Mouse (Mus musculus): ENCODE measurements around the gene Ear6.

Ear6 gene

GRCm38 (mm10) chr14:51886051-51886450, 32.6 kb downstream of the Ear6 start:
- CTCF ChIA-PET, result interaction anchor here in 2 of 4 experiments (0.7 kb wide), 2 partner anchors 128 to 309 kb away, joined by 3 to 4 read pairs; no protein-coding TSS in a partner anchor
- POLR2A ChIA-PET, result interaction anchor here in 2 of 4 experiments (0.6 to 3.5 kb wide), 10 partner anchors 9 to 371 kb away, joined by 3 to 22 read pairs (median 4); partner anchors contain the start of genes Chd8 (in 1 of the 2), Hnrnpc (in 1 of the 2) and Ndrg2 (in 1 of the 2)

GRCm38 (mm10) chr14:51889833-51890232, 36.3 kb downstream of the Ear6 start:
- POLR2A ChIA-PET, result interaction anchor here in 2 of 4 experiments (1.0 to 2.3 kb wide), 6 partner anchors 9 to 120 kb away, joined by 3 to 10 read pairs (median 4); no protein-coding TSS in a partner anchor
- CTCF ChIA-PET, result interaction anchor here in 2 of 4 experiments (0.5 to 0.8 kb wide), 2 partner anchors 10 to 11 kb away, joined by 3 to 5 read pairs; no protein-coding TSS in a partner anchor

GRCm38 (mm10) chr14:51892191-51892939, 38.9 kb downstream of the Ear6 start, which contains the start of gene Slc39a2:
Gene Slc39a2 (plus strand): TSS chr14:51892889.
- CTCF ChIA-PET, result interaction anchor here in 3 of 4 experiments (0.6 to 2.8 kb wide), 6 partner anchors 8 to 127 kb away, joined by 3 to 33 read pairs (median 5); no protein-coding TSS in a partner anchor
- POLR2A ChIA-PET, result interaction anchor here in 3 of 4 experiments (0.5 to 2.8 kb wide), 15 partner anchors 8 to 450 kb away, joined by 3 to 8 read pairs (median 4); partner anchors contain the start of genes Mettl17 (in 1 of the 3) and Zfp219 (in 1 of the 3)

GRCm38 (mm10) chr14:51893094-51893794, 39.7 kb downstream of the Ear6 start:
- ChIA-PET POLR2A (interaction anchor here (0.5 to 2.8 kb wide), 22 partner anchors 9 to 430 kb away, joined by 3 to 12 read pairs (median 4); partner anchors contain the start of genes Mettl17 (in 3 of the 4), Hnrnpc (in 1 of the 4) and Zfp219 (in 1 of the 4)), CTCF (interaction anchor here (0.5 to 2.8 kb wide), 9 partner anchors 9 to 985 kb away, joined by 3 to 33 read pairs (median 3); no protein-coding TSS in a partner anchor)

GRCm38 (mm10) chr14:51893809-51894208, 40.3 kb downstream of the Ear6 start:
- POLR2A ChIA-PET, result interaction anchor here in 3 of 4 experiments (0.6 to 2.5 kb wide), 18 partner anchors 10 to 423 kb away, joined by 3 to 12 read pairs (median 4); partner anchors contain the start of genes Mettl17 (in 2 of the 3), Hnrnpc (in 1 of the 3), Ndrg2 (in 1 of the 3) and Zfp219 (in 1 of the 3)
- CTCF ChIA-PET, result interaction anchor here in 2 of 4 experiments (0.5 to 2.8 kb wide), 7 partner anchors 10 to 986 kb away, joined by 3 to 12 read pairs (median 3); no protein-coding TSS in a partner anchor

- ChIA-PET CTCF (interaction anchor here in 1 of 4 experiments (0.9 to 2.8 kb wide), 3 partner anchors 8 to 17 kb away, joined by 3 to 12 read pairs (median 5); no protein-coding TSS in a partner anchor), POLR2A (interaction anchor here in 3 of 4 experiments (0.7 to 2.5 kb wide), 12 partner anchors 9 to 209 kb away, joined by 3 to 12 read pairs (median 3); partner anchors contain the start of genes Mettl17 (in 2 of the 3), Zfp219 (in 2 of the 3), Hnrnpc (in 1 of the 3) and Ndrg2 (in 1 of the 3))
Measured at GRCm38 (mm10) chr14:51895071-51895470, 41.6 kb downstream of the Ear6 start.

GRCm38 (mm10) chr14:51896019-51896418, 42.5 kb downstream of the Ear6 start:
- ChIA-PET POLR2A (interaction anchor here in 3 of 4 experiments (0.7 to 1.3 kb wide), 4 partner anchors 11 to 214 kb away, joined by 3 to 6 read pairs (median 3); partner anchors contain the start of gene Mettl17 (in 2 of the 3)), CTCF (interaction anchor here in 2 of 4 experiments (0.6 to 0.8 kb wide), 3 partner anchors 9 to 443 kb away, joined by 3 to 10 read pairs (median 4); no protein-coding TSS in a partner anchor)

- ChIA-PET CTCF (interaction anchor here in 2 of 4 experiments (0.6 to 1.1 kb wide), 5 partner anchors 9 to 442 kb away, joined by 3 to 10 read pairs (median 4); partner anchors contain the start of genes Rab2b (in 1 of the 2) and Tox4 (in 1 of the 2)), POLR2A (interaction anchor here in 3 of 4 experiments (0.7 to 7.9 kb wide), 6 partner anchors 10 to 213 kb away, joined by 3 to 65 read pairs (median 5); partner anchors contain the start of genes Mettl17 (in 2 of the 3) and Ndrg2 (in 1 of the 3))
Measured at GRCm38 (mm10) chr14:51896539-51897170, 43.2 kb downstream of the Ear6 start.

- CTCF ChIA-PET, result interaction anchor here in 1 of 4 experiments (0.7 to 1.0 kb wide), 2 partner anchors 9 to 109 kb away, joined by 3 to 4 read pairs; no protein-coding TSS in a partner anchor
Measured at GRCm38 (mm10) chr14:51899351-51899750, 45.9 kb downstream of the Ear6 start.

GRCm38 (mm10) chr14:51902806-51903710, 49.6 kb downstream of the Ear6 start:
- ChIA-PET CTCF (interaction anchor here (0.5 to 4.5 kb wide), 36 partner anchors 8 to 1553 kb away, joined by 3 to 27 read pairs (median 4); partner anchors contain the start of genes Ndrg2 (in 3 of the 4) and Mettl17 (in 1 of the 4)), POLR2A (interaction anchor here (0.5 to 7.9 kb wide), 51 partner anchors 9 to 439 kb away, joined by 3 to 65 read pairs (median 4); partner anchors contain the start of genes Zfp219 (in 3 of the 4), Hnrnpc (in 2 of the 4), Ndrg2 (in 2 of the 4) and Mettl17 (in 1 of the 4))

More at GRCm38 (mm10) chr14:51899351-51899750, 45.9 kb downstream of the Ear6 start:
- POLR2A ChIA-PET, result interaction anchor here in 3 of 4 experiments (0.7 to 7.9 kb wide), 12 partner anchors 8 to 148 kb away, joined by 3 to 65 read pairs (median 4); partner anchors contain the start of genes Zfp219 (in 2 of the 3), Mettl17 (in 1 of the 3) and Ndrg2 (in 1 of the 3)

- ChIA-PET POLR2A (interaction anchor here (0.7 to 7.9 kb wide), 52 partner anchors 9 to 294 kb away, joined by 3 to 65 read pairs (median 4); partner anchors contain the start of genes Zfp219 (in 3 of the 4), Hnrnpc (in 2 of the 4), Mettl17 (in 2 of the 4) and Ndrg2 (in 2 of the 4)), CTCF (interaction anchor here (0.5 to 4.5 kb wide), 29 partner anchors 9 to 1135 kb away, joined by 3 to 27 read pairs (median 5); partner anchors contain the start of genes Ndrg2 (in 3 of the 4) and Mettl17 (in 1 of the 4))
Measured at GRCm38 (mm10) chr14:51903782-51904181, 50.3 kb downstream of the Ear6 start.

Measured in embryonic stem cell, embryonic (primary cell).